Mouse (Mus musculus) 3134 (cell line): Measurements from ENCODE around the gene Cdk4.
A peak's percentile ranks its signal among the peaks of the same experiment; 100 is the strongest.
"Not testable (repeated sequence)": the region's sequence is repeated elsewhere in the genome, so short reads cannot be mapped to it uniquely, and the experiment has no call there.

Experiments used
- DNase-seq: peaks from one replicate; pipeline ENCODE4 v3.0.0-alpha.2; 2011; ENCODE audit warnings: low spot score; ENCODE audit not compliant: insufficient read length; ENCODE audit errors: extremely low read depth

Cdk4 gene

GRCm38 (mm10) chr10:127072969-127073368, 9.6 kb downstream of the Cdk4 start:
- DNase-seq, result not testable (repeated sequence)

GRCm38 (mm10) chr10:127073981-127074380, 10.6 kb downstream of the Cdk4 start:
- no peak for DNase-seq

GRCm38 (mm10) chr10:127075080-127075479, 11.7 kb downstream of the Cdk4 start, which contains the start of gene Agap2:
Agap2 (plus strand) TSS chr10:127075284.
- no peak for DNase-seq

GRCm38 (mm10) chr10:127075651-127076050, 12.3 kb downstream of the Cdk4 start:
- DNase-seq, result no peak

GRCm38 (mm10) chr10:127076082-127076481, 12.7 kb downstream of the Cdk4 start:
- DNase-seq, result no peak

- DNase-seq, result no peak
Observed at GRCm38 (mm10) chr10:127077515-127077914, 14.2 kb downstream of the Cdk4 start.

- no peak for DNase-seq
Observed at GRCm38 (mm10) chr10:127078001-127078676, 14.8 kb downstream of the Cdk4 start.

- no peak for DNase-seq
Observed at GRCm38 (mm10) chr10:127078677-127079575, 15.6 kb downstream of the Cdk4 start.

- no peak for DNase-seq
Observed at GRCm38 (mm10) chr10:127079665-127080391, 16.5 kb downstream of the Cdk4 start.

GRCm38 (mm10) chr10:127080901-127081780, 17.8 kb downstream of the Cdk4 start:
- no peak for DNase-seq

- no peak for DNase-seq
Observed at GRCm38 (mm10) chr10:127081996-127082620, 18.8 kb downstream of the Cdk4 start.

GRCm38 (mm10) chr10:127083292-127083914, 20.1 kb downstream of the Cdk4 start:
- DNase-seq, result no peak

GRCm38 (mm10) chr10:127083915-127084306, 20.6 kb downstream of the Cdk4 start:
- no peak for DNase-seq

GRCm38 (mm10) chr10:127085052-127085451, 21.7 kb downstream of the Cdk4 start:
- no peak for DNase-seq

GRCm38 (mm10) chr10:127085633-127086032, 22.3 kb downstream of the Cdk4 start:
- DNase-seq, result no peak

GRCm38 (mm10) chr10:127090560-127091411, 27.5 kb downstream of the Cdk4 start:
- DNase-seq, result no peak

- peak; percentile 77 for DNase-seq
Observed at GRCm38 (mm10) chr10:127091507-127092396, 28.4 kb downstream of the Cdk4 start.
